Mouse (Mus musculus) hindbrain, embryonic 16.5 days (tissue): ENCODE results near the gene Tnxb. TPM values are rescaled to one million over a fixed set of nuclear protein-coding genes. Genes with fewer than 3 reads are reported as not detected.
"Not testable (repeated sequence)": the region's sequence is repeated elsewhere in the genome, so short reads cannot be mapped to it uniquely, and the experiment has no call there.

ENCODE experiments used
- ATAC-seq: fragments of 200-750 bp; cut with Nextera tagmentation; 2 replicates; pipeline ENCODE4 v1.8.0; 2017; ENCODE audit warnings: moderate TSS enrichment, moderate library complexity
- H3K27ac ChIP-seq: fragments of 300-500 bp; sonication (generic); 2 replicates; pipeline ENCODE4 v1.5.1; 2014; ENCODE audit warnings: low read depth, mild to moderate bottlenecking, control low read depth, low read length, moderate library complexity
- H3K27me3 ChIP-seq: fragments of 300-500 bp; sonication (generic); replicated peaks from 2 replicates; pipeline ENCODE4 v1.6.1; 2014; ENCODE audit warnings: low read length; ENCODE audit not compliant: control insufficient read depth, insufficient read depth
- H3K36me3 ChIP-seq: fragments of 300-500 bp; sonication (generic); 2 replicates; pipeline ENCODE4 v1.6.1; 2014; ENCODE audit warnings: mild to moderate bottlenecking, low read length, moderate library complexity, mixed read lengths; ENCODE audit not compliant: control insufficient read depth, insufficient read depth
- H3K4me1 ChIP-seq: fragments of 300-500 bp; sonication (generic); 2 replicates; pipeline ENCODE4 v1.6.1; 2014; ENCODE audit warnings: low read depth, low read length; ENCODE audit not compliant: control insufficient read depth, insufficient read depth
- H3K4me2 ChIP-seq: fragments of 300-500 bp; sonication (generic); 2 replicates; pipeline ENCODE4 v1.6.1; 2014; ENCODE audit warnings: mild to moderate bottlenecking, low read length, control low read depth, moderate library complexity
- H3K4me3 ChIP-seq: fragments of 300-500 bp; sonication (generic); 2 replicates; pipeline ENCODE4 v1.5.1; 2014; ENCODE audit warnings: mild to moderate bottlenecking, low read length, control low read depth, moderate library complexity
- H3K9ac ChIP-seq: fragments of 300-500 bp; sonication (generic); 2 replicates; pipeline ENCODE4 v1.6.1; 2014; ENCODE audit warnings: low read depth, mild to moderate bottlenecking, control low read depth, low read length, moderate library complexity
- H3K9me3 ChIP-seq: fragments of 300-500 bp; sonication (generic); 2 replicates; pipeline ENCODE4 v1.6.1; 2014; ENCODE audit warnings: mild to moderate bottlenecking, low read length, moderate library complexity; ENCODE audit not compliant: control insufficient read depth
- WGBS: fragments of 180-500 bp; shearing (Covaris S2); extraction: QIAGEN DNeasy Blood & Tissue Kit; methylation state at CpG from one replicate; pipeline ENCODE4 v1.1.7; 2014; 5-methylcytosine and 5-hydroxymethylcytosine counted together
- polyA plus RNA-seq: library from polyadenylated mRNA; unstranded; fragments of >200 nt; fragmentation: Nextera tagmentation; extraction: Ambion mirVana; gene quantifications from 2 replicates; pipeline ENCODE4 v1.2.1, GENCODE M21; 2015

Tnxb gene
- polyA plus RNA-seq, 1 experiment from 2014 or later, result 0.30 TPM

DNA sequence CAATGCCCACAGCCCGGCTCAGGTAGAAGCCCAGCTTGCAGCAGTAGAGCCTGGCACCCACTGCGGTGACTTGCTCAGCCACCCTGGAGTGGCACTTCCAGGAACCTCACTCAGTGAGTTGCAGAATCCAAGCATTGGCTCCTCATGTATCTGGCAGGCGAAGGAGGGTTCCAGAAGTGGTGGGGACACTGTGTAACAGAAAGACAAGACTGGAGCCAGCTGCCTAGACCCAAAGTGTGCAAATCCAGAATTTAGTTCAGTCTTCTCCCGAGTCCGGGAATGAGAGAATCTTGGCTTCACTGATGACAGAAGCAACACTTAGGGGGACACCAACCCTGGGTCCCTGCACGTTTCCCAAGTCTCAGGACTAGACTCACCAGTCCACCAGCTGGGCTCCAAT lies 74.3 kb downstream of the Tnxb start:
- not testable (repeated sequence) for H3K4me3 ChIP-seq, H3K9me3 ChIP-seq, H3K36me3 ChIP-seq, H3K9ac ChIP-seq, ATAC-seq, H3K4me2 ChIP-seq, H3K27ac ChIP-seq, H3K27me3 ChIP-seq, H3K4me1 ChIP-seq
- WGBS, result 90% methylated on average over 5 of the region's 6 CpGs

DNA sequence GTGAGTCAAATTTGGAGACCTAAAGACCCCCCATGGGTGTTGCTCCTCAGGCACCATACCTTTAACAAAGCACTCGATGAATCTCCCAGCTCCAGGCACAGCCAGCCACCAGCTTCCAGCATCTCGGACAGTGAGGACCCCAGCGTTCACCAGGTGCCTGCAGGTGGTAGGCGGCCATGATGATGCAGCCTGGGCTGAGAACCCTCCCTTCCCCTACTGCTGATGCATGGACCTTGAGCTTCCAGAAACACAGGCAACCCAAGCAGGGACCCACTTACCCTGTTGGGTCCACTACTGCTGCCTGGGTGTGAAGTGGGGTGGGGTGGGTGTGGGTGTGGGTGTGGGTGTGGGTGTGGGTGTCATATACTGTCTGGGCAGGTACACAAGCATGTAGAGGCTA lies 74.8 kb downstream of the Tnxb start:
- H3K36me3 ChIP-seq, H3K27me3 ChIP-seq, H3K4me3 ChIP-seq, H3K9ac ChIP-seq, H3K4me1 ChIP-seq, H3K27ac ChIP-seq, ATAC-seq, H3K4me2 ChIP-seq, H3K9me3 ChIP-seq: not testable (repeated sequence)
- WGBS, result 91% methylated on average over 4 of the region's 4 CpGs

DNA sequence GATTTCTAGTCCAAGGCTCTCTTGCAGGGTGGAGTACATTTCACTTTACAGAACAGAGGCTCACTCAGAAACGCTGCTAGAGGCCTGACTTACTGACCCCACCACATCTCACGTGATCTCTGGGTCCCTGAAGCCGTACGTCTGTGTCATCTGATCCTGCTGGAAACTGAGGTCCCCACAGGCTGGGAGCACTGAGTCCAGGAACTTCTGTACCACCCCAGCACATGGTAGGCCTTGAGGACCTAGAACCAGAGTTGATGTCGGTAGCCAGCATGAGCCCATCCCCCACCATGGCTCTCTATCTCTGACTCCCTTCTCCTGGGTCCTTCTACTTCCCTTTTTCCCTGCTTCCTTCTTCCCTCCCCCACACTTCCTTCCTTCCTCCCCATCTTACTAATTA lies 76.2 kb downstream of the Tnxb start:
- Histone ChIP-seq H3K4me3 (no peak overlapping the region), H3K4me1 (no peaks in the 10 kb centered on the region), H3K36me3 (no peaks in the 10 kb centered on the region), H3K27ac (no peak overlapping the region), H3K9ac (no peak overlapping the region), H3K9me3 (peaks cover 2% of the 10 kb centered on the region; the same call in 1 of the 2 replicates), H3K27me3 (no peaks in the 10 kb centered on the region), H3K4me2 (no peak overlapping the region)
- ATAC-seq, result no peak
- WGBS, result 85% methylated on average over 5 of the region's 5 CpGs

DNA sequence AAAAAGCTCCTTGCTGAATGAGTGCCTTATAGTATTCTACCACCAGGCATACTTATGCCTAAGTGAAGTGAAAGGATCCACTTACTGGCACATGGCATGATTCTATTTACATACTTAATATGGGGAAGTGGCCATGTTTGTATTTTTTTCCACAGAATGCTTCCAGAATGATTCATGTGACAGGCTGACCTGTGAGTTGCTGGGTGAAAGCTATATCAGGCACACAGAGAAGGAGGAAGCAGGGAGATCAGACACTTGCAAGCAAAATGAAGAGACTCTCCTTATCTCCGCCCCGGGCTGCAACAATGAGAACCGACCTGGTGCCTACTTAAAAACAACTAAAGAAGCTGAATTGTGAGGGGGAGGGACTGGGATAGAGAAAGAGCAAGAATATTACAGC lies 91.1 kb downstream of the Tnxb start:
- Histone ChIP-seq H3K4me3 (no peak overlapping the region), H3K4me1 (no peaks in the 10 kb centered on the region), H3K9me3 (no peaks in the 10 kb centered on the region), H3K9ac (no peak overlapping the region), H3K36me3 (no peaks in the 10 kb centered on the region), H3K4me2 (no peak overlapping the region), H3K27me3 (no peaks in the 10 kb centered on the region), H3K27ac (no peak overlapping the region)
- WGBS, result 83% methylated on average over 3 of the region's 3 CpGs
- no peak for ATAC-seq

Other genes starting within 250 kb of the Tnxb start
- gene Btnl4, start 193.2 kb upstream of the Tnxb start, polyA plus RNA-seq, result not detected in 2 replicates
- not detected in 2 replicates for gene Btnl6, start 153.2 kb upstream of the Tnxb start, polyA plus RNA-seq
- gene Notch4, start 106.3 kb upstream of the Tnxb start, polyA plus RNA-seq, result 6.1 and 6.4 TPM in 2 replicates
- 3.4 and 4.9 TPM in 2 replicates for gene Gpsm3, start 80.7 kb upstream of the Tnxb start, polyA plus RNA-seq
- 7.3 and 8.3 TPM in 2 replicates for gene Pbx2, start 79.3 kb upstream of the Tnxb start, polyA plus RNA-seq
- 1.3 and 1.6 TPM in 2 replicates for gene Ager, start 72.7 kb upstream of the Tnxb start, polyA plus RNA-seq
- gene Rnf5, start 66.8 kb upstream of the Tnxb start, polyA plus RNA-seq, result 281 and 296 TPM in 2 replicates
- gene Agpat1, start 66.3 kb upstream of the Tnxb start, polyA plus RNA-seq, result 122 and 128 TPM in 2 replicates
- 8.3 and 9.5 TPM in 2 replicates for gene Egfl8, start 54.6 kb upstream of the Tnxb start, polyA plus RNA-seq
- 19.9 and 23.5 TPM in 2 replicates for gene Ppt2, start 42.0 kb upstream of the Tnxb start, polyA plus RNA-seq
- gene Prrt1, start 41.0 kb upstream of the Tnxb start, polyA plus RNA-seq, result 6.8 and 8.1 TPM in 2 replicates
- 13.5 and 17.0 TPM in 2 replicates for gene Fkbpl, start 25.8 kb upstream of the Tnxb start, polyA plus RNA-seq
- gene Atf6b, start 23.4 kb upstream of the Tnxb start, polyA plus RNA-seq, result 110 and 121 TPM in 2 replicates
- gene C4b, start 73.3 kb downstream of the Tnxb start, polyA plus RNA-seq, result 0.19 and 0.25 TPM in 2 replicates
- gene Cyp21a1, start 134.0 kb downstream of the Tnxb start, polyA plus RNA-seq, result not detected in 2 replicates
- 41.2 and 43.1 TPM in 2 replicates for gene Stk19, start 166.4 kb downstream of the Tnxb start, polyA plus RNA-seq
- gene Dxo, start 166.5 kb downstream of the Tnxb start, polyA plus RNA-seq, result 68.4 and 68.9 TPM in 2 replicates
- 57.1 and 62.6 TPM in 2 replicates for gene Skiv2l, start 179.7 kb downstream of the Tnxb start, polyA plus RNA-seq
- gene Nelfe, start 179.9 kb downstream of the Tnxb start, polyA plus RNA-seq, result 78.9 and 83.3 TPM in 2 replicates
- gene Cfb, start 192.0 kb downstream of the Tnxb start, polyA plus RNA-seq, result 1.6 and 2.1 TPM in 2 replicates
- gene Zbtb12, start 208.9 kb downstream of the Tnxb start, polyA plus RNA-seq, result 9.2 and 9.6 TPM in 2 replicates
- gene Gm20547, start 211.5 kb downstream of the Tnxb start, polyA plus RNA-seq, result not detected in 2 replicates
- gene C2, start 227.7 kb downstream of the Tnxb start, polyA plus RNA-seq, result 1.8 and 2.8 TPM in 2 replicates
- 81.9 and 95.3 TPM in 2 replicates for gene Ehmt2, start 227.9 kb downstream of the Tnxb start, polyA plus RNA-seq
- gene Slc44a4, start 243.9 kb downstream of the Tnxb start, polyA plus RNA-seq, result 0.21 TPM in 1 of 2 replicates, not detected in the other